Mouse (Mus musculus) cortical plate, adult 2 months (tissue): ENCODE data around the gene Vmn1r27.

Experiments used
- CTCF ChIP-seq: fragments of 200-500 bp; IDR thresholded peaks from 2 replicates; pipeline ENCODE4 v1.5.1; 2011; ENCODE audit warnings: mild to moderate bottlenecking, control low read depth, low read length; ENCODE audit not compliant: insufficient read depth; ENCODE audit errors: extremely low read depth
- POLR2A ChIP-seq: fragments of 200-500 bp; IDR thresholded peaks from 2 replicates; pipeline ENCODE4 v1.6.1; 2011; ENCODE audit warnings: mild to moderate bottlenecking, low read length, control low read depth; ENCODE audit not compliant: insufficient read depth; ENCODE audit errors: extremely low read depth

GRCm38 (mm10) chr6:58216119-58216518 is 2.5 kb downstream of the Vmn1r27 start:
- TF ChIP-seq POLR2A (no peak), CTCF (no peak)
